Mouse (Mus musculus): ENCODE results near the gene Zfp689. TPM values are rescaled to one million over a fixed set of nuclear protein-coding genes. Genes with fewer than 3 reads are reported as not detected.
"Not testable (repeated sequence)": the region's sequence is repeated elsewhere in the genome, so short reads cannot be mapped to it uniquely, and the experiment has no call there.

Gene Zfp689
- polyA plus RNA-seq, 1 experiment from 2014 or later, result 4.8 TPM

GRCm38 (mm10) chr7:127425911-127426310 lies 23.0 kb downstream of the Zfp689 start:
- Histone ChIP-seq H3K27me3 (ENCODE audit: insufficient read depth, low read length) (no peaks in the 10 kb centered on the region), H3K4me3 (replicated peaks; ENCODE audit: low read depth, low read length) (no peak overlapping the region), H3K36me3 (ENCODE audit: insufficient read depth, low read length) (no peaks in the 10 kb centered on the region), H3K9ac (ENCODE audit: low read depth, low read length) (no peak overlapping the region), H3K9me3 (replicated peaks; ENCODE audit: low read length) (no peaks in the 10 kb centered on the region), H3K27ac (no peak overlapping the region), H3K4me1 (replicated peaks; ENCODE audit: insufficient read depth, low read length) (peaks cover 13% of the 10 kb centered on the region; the same call in 1 of the 2 replicates), H3K4me2 (ENCODE audit: low read length) (no peak overlapping the region)
- DNase-seq (ENCODE audit: low spot score), result no peak
- no peak; the same call in 1 of the 2 replicates for ATAC-seq (replicated peaks; ENCODE audit: low FRiP score, low read depth)
- 87% methylated on average over 2 of the region's 2 CpGs for WGBS
- TF ChIP-seq CTCF (IDR thresholded peaks at IDR 0.05; ENCODE audit: low read depth), result no peak

- ATAC-seq (replicated peaks; ENCODE audit: low FRiP score, low read depth), result no peak
- no peak overlapping the region for H3K4me3 ChIP-seq (replicated peaks; ENCODE audit: low read depth, low read length)
- H3K4me1 ChIP-seq (replicated peaks; ENCODE audit: insufficient read depth, low read length), result peaks cover 13% of the 10 kb centered on the region; the same call in 1 of the 2 replicates
- H3K4me2 ChIP-seq (ENCODE audit: low read length), result no peak overlapping the region
- 92% methylated on average over 3 of the region's 3 CpGs for WGBS
- no peak for TF ChIP-seq CTCF (IDR thresholded peaks at IDR 0.05; ENCODE audit: low read depth)
- H3K27me3 ChIP-seq (ENCODE audit: insufficient read depth, low read length), result no peaks in the 10 kb centered on the region
- no peak overlapping the region for H3K9ac ChIP-seq (ENCODE audit: low read depth, low read length)
- no peak for DNase-seq (ENCODE audit: low spot score)
- H3K27ac ChIP-seq, result no peak overlapping the region
- no peaks in the 10 kb centered on the region for H3K36me3 ChIP-seq (ENCODE audit: insufficient read depth, low read length)
- H3K9me3 ChIP-seq (replicated peaks; ENCODE audit: low read length), result no peaks in the 10 kb centered on the region
Measured at GRCm38 (mm10) chr7:127425291-127425690, 23.7 kb downstream of the Zfp689 start.

- Histone ChIP-seq H3K9ac (ENCODE audit: low read depth, low read length) (peak overlapping the region; percentile 86), H3K9me3 (replicated peaks; ENCODE audit: low read length) (no peaks in the 10 kb centered on the region), H3K4me3 (replicated peaks; ENCODE audit: low read depth, low read length) (peak overlapping the region; percentile 85), H3K4me1 (replicated peaks; ENCODE audit: insufficient read depth, low read length) (peaks cover 13% of the 10 kb centered on the region; the same call in 1 of the 2 replicates), H3K27me3 (ENCODE audit: insufficient read depth, low read length) (no peaks in the 10 kb centered on the region), H3K27ac (peak overlapping the region; percentile 75; the same call in 1 of the 2 replicates), H3K36me3 (ENCODE audit: insufficient read depth, low read length) (no peaks in the 10 kb centered on the region), H3K4me2 (ENCODE audit: low read length) (peak overlapping the region; percentile 96)
- DNase-seq (ENCODE audit: low spot score), result peak; percentile 25
- TF ChIP-seq CTCF (IDR thresholded peaks at IDR 0.05; ENCODE audit: low read depth), result no peak
- 3% methylated on average over 15 of the region's 15 CpGs for WGBS
- ATAC-seq (replicated peaks; ENCODE audit: low FRiP score, low read depth), result no peak
Measured at GRCm38 (mm10) chr7:127422247-127422646, 26.7 kb downstream of the Zfp689 start.

GRCm38 (mm10) chr7:127421388-127422191 lies 27.4 kb downstream of the Zfp689 start, which contains the start of gene Zfp688:
TSS of gene Zfp688 (minus strand) at chr7:127422068.
- WGBS, result under 1% methylated on average over 48 of the region's 48 CpGs
- peak; percentile 92 for ATAC-seq (replicated peaks; ENCODE audit: low FRiP score, low read depth)
- peak within 1 kb of the TSS; percentile 85 for H3K4me3 ChIP-seq (replicated peaks; ENCODE audit: low read depth, low read length)

GRCm38 (mm10) chr7:127411418-127411817 lies 37.5 kb downstream of the Zfp689 start:
- H3K4me3 ChIP-seq (replicated peaks; ENCODE audit: low read depth, low read length), result no peak overlapping the region
- H3K9ac ChIP-seq (ENCODE audit: low read depth, low read length), result no peak overlapping the region
- no peaks in the 10 kb centered on the region for H3K9me3 ChIP-seq (replicated peaks; ENCODE audit: low read length)
- H3K27me3 ChIP-seq (ENCODE audit: insufficient read depth, low read length), result no peaks in the 10 kb centered on the region
- DNase-seq (ENCODE audit: low spot score) (no peak), ATAC-seq (replicated peaks; ENCODE audit: low FRiP score, low read depth) (no peak)
- no peak overlapping the region for H3K27ac ChIP-seq
- no peaks in the 10 kb centered on the region for H3K4me1 ChIP-seq (replicated peaks; ENCODE audit: insufficient read depth, low read length)
- WGBS, result 87% methylated on average over 2 of the region's 2 CpGs
- H3K4me2 ChIP-seq (ENCODE audit: low read length), result no peak overlapping the region
- no peak for TF ChIP-seq CTCF (IDR thresholded peaks at IDR 0.05; ENCODE audit: low read depth)
- no peaks in the 10 kb centered on the region for H3K36me3 ChIP-seq (ENCODE audit: insufficient read depth, low read length)

More at GRCm38 (mm10) chr7:127421388-127422191, 27.4 kb downstream of the Zfp689 start, which contains the start of gene Zfp688:
- H3K27ac ChIP-seq, result peak within 1 kb of the TSS; percentile 75; the same call in 1 of the 2 replicates
- H3K36me3 ChIP-seq (ENCODE audit: insufficient read depth, low read length), result no peaks in the 10 kb centered on the region
- H3K4me2 ChIP-seq (ENCODE audit: low read length), result peak within 1 kb of the TSS; percentile 96
- H3K27me3 ChIP-seq (ENCODE audit: insufficient read depth, low read length), result no peaks in the 10 kb centered on the region
- peak; percentile 23; the same call in 1 of the 2 replicates for TF ChIP-seq CTCF (IDR thresholded peaks at IDR 0.05; ENCODE audit: low read depth)
- H3K9me3 ChIP-seq (replicated peaks; ENCODE audit: low read length), result no peaks in the 10 kb centered on the region
- H3K4me1 ChIP-seq (replicated peaks; ENCODE audit: insufficient read depth, low read length), result peaks cover 13% of the 10 kb centered on the region; the same call in 1 of the 2 replicates
- peak within 1 kb of the TSS; percentile 86 for H3K9ac ChIP-seq (ENCODE audit: low read depth, low read length)
- DNase-seq (ENCODE audit: low spot score), result peak; percentile 95

GRCm38 (mm10) chr7:127406002-127406987 lies 42.7 kb downstream of the Zfp689 start, which contains the start of gene Zfp764:
TSS of gene Zfp764 (minus strand) at chr7:127406822.
- peak; percentile 88 for TF ChIP-seq CTCF (IDR thresholded peaks at IDR 0.05; ENCODE audit: low read depth)
- WGBS, result 3% methylated on average over 40 of the region's 40 CpGs
- DNase-seq (ENCODE audit: low spot score), result peak; percentile 96
- H3K9me3 ChIP-seq (replicated peaks; ENCODE audit: low read length); H3K36me3 ChIP-seq (ENCODE audit: insufficient read depth, low read length); H3K4me1 ChIP-seq (replicated peaks; ENCODE audit: insufficient read depth, low read length); H3K27me3 ChIP-seq (ENCODE audit: insufficient read depth, low read length): not testable (repeated sequence)
- ATAC-seq (replicated peaks; ENCODE audit: low FRiP score, low read depth), result peak; percentile 88
- peak within 1 kb of the TSS; percentile 59 for H3K9ac ChIP-seq (ENCODE audit: low read depth, low read length)
- peak within 1 kb of the TSS; percentile 38 for H3K4me3 ChIP-seq (replicated peaks; ENCODE audit: low read depth, low read length)
- H3K27ac ChIP-seq, result peak within 1 kb of the TSS; percentile 78
- H3K4me2 ChIP-seq (ENCODE audit: low read length), result peak within 1 kb of the TSS; percentile 68

- H3K4me3 ChIP-seq (replicated peaks; ENCODE audit: low read depth, low read length); H3K27ac ChIP-seq; H3K36me3 ChIP-seq (ENCODE audit: insufficient read depth, low read length); H3K27me3 ChIP-seq (ENCODE audit: insufficient read depth, low read length); H3K4me2 ChIP-seq (ENCODE audit: low read length); H3K9ac ChIP-seq (ENCODE audit: low read depth, low read length); H3K9me3 ChIP-seq (replicated peaks; ENCODE audit: low read length); ATAC-seq (replicated peaks; ENCODE audit: low FRiP score, low read depth); H3K4me1 ChIP-seq (replicated peaks; ENCODE audit: insufficient read depth, low read length); DNase-seq (ENCODE audit: low spot score): not testable (repeated sequence)
- WGBS, result 74% methylated on average over 6 of the region's 6 CpGs
Measured at GRCm38 (mm10) chr7:127404101-127404500, 44.9 kb downstream of the Zfp689 start.

Data from kidney, postnatal 0 days (tissue).